Mouse (Mus musculus): Measurements from ENCODE around the gene Ngb. TPM values are rescaled to one million over a fixed set of nuclear protein-coding genes. Genes with fewer than 3 reads are reported as not detected.

The Ngb gene
- polyA plus RNA-seq (2011; ENCODE audit: insufficient read depth, insufficient read length, low read depth, missing spikeins): 0.37 and 0.41 TPM in 2 replicates

- TF ChIP-seq POLR2A (IDR thresholded peaks at IDR 0.05; ENCODE audit: insufficient read depth, low read length): no peak
- TF ChIP-seq EP300 (IDR thresholded peaks at IDR 0.05; ENCODE audit: insufficient read depth, low read depth, low read length): no peak
- TF ChIP-seq CTCF (IDR thresholded peaks at IDR 0.05; ENCODE audit: low read depth, low read length): no peak
- Histone ChIP-seq H3K9me3 (replicated peaks; ENCODE audit: control insufficient read depth, insufficient read depth, low read length, poor library complexity, severe bottlenecking) (no peaks in the 10 kb centered on the region), H3K9ac (ENCODE audit: low read depth, poor library complexity, severe bottlenecking) (peak within 1 kb of the TSS; percentile 7; the same call in 1 of the 2 replicates), H3K4me1 (ENCODE audit: control insufficient read depth, insufficient read depth, low read length) (no peaks in the 10 kb centered on the region), H3K4me3 (ENCODE audit: low read depth, low read length) (peak within 1 kb of the TSS; percentile 58), H3K36me3 (ENCODE audit: control insufficient read depth, insufficient read depth, low read length, poor library complexity, severe bottlenecking) (no peaks in the 10 kb centered on the region), H3K27me3 (ENCODE audit: control insufficient read depth, insufficient read depth, low read length, poor library complexity, severe bottlenecking) (no peaks in the 10 kb centered on the region), H3K27ac (ENCODE audit: insufficient read depth, low read length) (no peak within 1 kb of the TSS)
Observed at GRCm38 (mm10) chr12:87102165-87102631, at the start of gene Ngb. Ngb (minus strand) TSS chr12:87102539.

DNA sequence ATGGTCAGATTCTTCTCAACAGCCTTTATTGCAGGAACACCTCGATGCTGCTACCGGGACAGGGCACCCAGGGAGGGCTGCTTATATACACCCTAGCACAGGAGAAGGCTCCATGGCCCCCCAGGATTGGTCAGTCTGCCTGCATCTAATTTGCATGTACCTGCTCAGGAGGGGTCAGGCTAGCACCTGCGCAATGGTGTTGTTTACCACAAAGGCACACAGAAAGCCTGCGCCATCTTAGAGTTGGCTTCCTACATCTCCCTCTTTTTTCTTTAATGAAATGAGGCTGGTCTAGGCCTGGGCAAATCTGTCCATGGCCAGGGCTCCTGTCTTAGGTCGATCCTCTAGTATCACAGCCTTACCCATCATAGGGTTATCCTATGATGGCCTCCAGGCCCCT lies 47.1 kb upstream of the Ngb start:
- TF ChIP-seq POLR2A (IDR thresholded peaks at IDR 0.05; ENCODE audit: insufficient read depth, low read length) (no peak), CTCF (IDR thresholded peaks at IDR 0.05; ENCODE audit: low read depth, low read length) (no peak), EP300 (IDR thresholded peaks at IDR 0.05; ENCODE audit: insufficient read depth, low read depth, low read length) (no peak)
- Histone ChIP-seq H3K9me3 (replicated peaks; ENCODE audit: control insufficient read depth, insufficient read depth, low read length, poor library complexity, severe bottlenecking) (peaks cover 17% of the 10 kb centered on the region), H3K36me3 (ENCODE audit: control insufficient read depth, insufficient read depth, low read length, poor library complexity, severe bottlenecking) (no peaks in the 10 kb centered on the region), H3K27ac (ENCODE audit: insufficient read depth, low read length) (no peak overlapping the region), H3K4me3 (ENCODE audit: low read depth, low read length) (no peak overlapping the region), H3K4me1 (ENCODE audit: control insufficient read depth, insufficient read depth, low read length) (no peaks in the 10 kb centered on the region), H3K27me3 (ENCODE audit: control insufficient read depth, insufficient read depth, low read length, poor library complexity, severe bottlenecking) (no peaks in the 10 kb centered on the region), H3K9ac (ENCODE audit: low read depth, poor library complexity, severe bottlenecking) (no peak overlapping the region)

DNA sequence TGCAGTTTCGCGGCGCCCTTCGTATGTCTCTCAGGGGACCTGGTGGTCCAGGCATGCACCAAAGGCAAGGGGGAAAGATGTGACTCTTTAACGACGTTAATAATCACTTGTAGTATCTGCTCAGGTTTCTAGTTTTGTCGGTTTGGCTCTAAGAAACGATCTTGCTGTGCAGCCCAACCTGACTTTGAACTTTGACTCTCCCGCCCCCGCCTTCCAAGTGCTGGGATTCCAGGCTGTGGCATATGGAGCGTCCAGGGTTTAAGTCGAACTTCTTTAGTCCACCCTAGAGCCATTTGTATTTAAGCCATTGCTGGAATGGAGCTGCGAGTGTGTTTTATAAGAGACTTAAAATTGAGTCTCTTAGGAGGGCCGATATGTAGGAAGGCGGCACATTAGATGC lies 45.8 kb upstream of the Ngb start:
- no peak for TF ChIP-seq EP300 (IDR thresholded peaks at IDR 0.05; ENCODE audit: insufficient read depth, low read depth, low read length)
- TF ChIP-seq CTCF (IDR thresholded peaks at IDR 0.05; ENCODE audit: low read depth, low read length): no peak
- TF ChIP-seq POLR2A (IDR thresholded peaks at IDR 0.05; ENCODE audit: insufficient read depth, low read length): no peak
- Histone ChIP-seq H3K9me3 (replicated peaks; ENCODE audit: control insufficient read depth, insufficient read depth, low read length, poor library complexity, severe bottlenecking) (peaks cover 17% of the 10 kb centered on the region), H3K9ac (ENCODE audit: low read depth, poor library complexity, severe bottlenecking) (peak overlapping the region; percentile 83), H3K4me1 (ENCODE audit: control insufficient read depth, insufficient read depth, low read length) (no peaks in the 10 kb centered on the region), H3K36me3 (ENCODE audit: control insufficient read depth, insufficient read depth, low read length, poor library complexity, severe bottlenecking) (no peaks in the 10 kb centered on the region), H3K4me3 (ENCODE audit: low read depth, low read length) (peak overlapping the region; percentile 70), H3K27ac (ENCODE audit: insufficient read depth, low read length) (peak overlapping the region; percentile 72), H3K27me3 (ENCODE audit: control insufficient read depth, insufficient read depth, low read length, poor library complexity, severe bottlenecking) (no peaks in the 10 kb centered on the region)

DNA sequence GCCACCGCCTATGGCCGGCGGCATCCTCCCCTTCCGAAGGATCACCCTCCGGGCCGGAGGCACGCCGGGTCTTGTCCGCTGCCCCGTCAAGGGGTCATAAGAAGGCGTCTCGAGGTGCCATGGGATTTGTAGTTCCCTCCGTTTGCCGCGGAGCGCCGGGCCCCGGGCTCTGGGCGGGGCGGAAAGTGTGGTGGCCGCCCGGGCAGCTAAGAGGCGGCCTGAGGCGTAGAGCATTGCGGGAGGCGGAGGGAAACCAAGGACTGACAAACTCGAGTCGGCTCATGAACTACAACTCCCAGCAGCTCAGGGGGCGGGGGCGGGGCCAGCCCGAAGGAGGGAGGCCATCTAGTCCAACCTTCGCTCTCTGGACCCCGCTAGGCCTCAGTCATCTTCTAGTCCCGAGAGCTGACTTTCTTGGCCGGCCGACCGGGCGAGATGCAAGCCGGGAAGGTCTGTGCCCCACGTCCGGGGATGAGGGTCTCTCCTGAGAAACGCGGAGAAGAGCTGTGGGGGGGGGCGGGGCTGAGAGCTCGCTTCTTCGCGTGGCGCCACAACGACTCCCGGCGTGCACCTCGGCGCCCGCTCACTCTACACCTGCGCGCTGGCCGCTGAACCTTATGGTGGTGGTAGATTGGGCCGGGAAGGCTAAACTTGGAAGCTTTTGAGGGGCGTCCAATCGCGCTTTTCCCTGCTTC lies 45.2 kb upstream of the Ngb start, which contains the start of gene Pomt2:
Pomt2 (minus strand) TSS at position 574 of the 695 bp plus-strand sequence.
- H3K9me3 ChIP-seq (replicated peaks; ENCODE audit: control insufficient read depth, insufficient read depth, low read length, poor library complexity, severe bottlenecking): peaks cover 17% of the 10 kb centered on the region
- peak within 1 kb of the TSS; percentile 72 for H3K27ac ChIP-seq (ENCODE audit: insufficient read depth, low read length)
- H3K27me3 ChIP-seq (ENCODE audit: control insufficient read depth, insufficient read depth, low read length, poor library complexity, severe bottlenecking): no peaks in the 10 kb centered on the region
- H3K4me1 ChIP-seq (ENCODE audit: control insufficient read depth, insufficient read depth, low read length): no peaks in the 10 kb centered on the region
- TF ChIP-seq POLR2A (IDR thresholded peaks at IDR 0.05; ENCODE audit: insufficient read depth, low read length) (peak; percentile 44), CTCF (IDR thresholded peaks at IDR 0.05; ENCODE audit: low read depth, low read length) (no peak), EP300 (IDR thresholded peaks at IDR 0.05; ENCODE audit: insufficient read depth, low read depth, low read length) (0 out of 2 replicates have a peak, but pooled peaks have one; percentile 5)
- no peaks in the 10 kb centered on the region for H3K36me3 ChIP-seq (ENCODE audit: control insufficient read depth, insufficient read depth, low read length, poor library complexity, severe bottlenecking)
- H3K4me3 ChIP-seq (ENCODE audit: low read depth, low read length): peak within 1 kb of the TSS; percentile 70
- peak within 1 kb of the TSS; percentile 83 for H3K9ac ChIP-seq (ENCODE audit: low read depth, poor library complexity, severe bottlenecking)

DNA sequence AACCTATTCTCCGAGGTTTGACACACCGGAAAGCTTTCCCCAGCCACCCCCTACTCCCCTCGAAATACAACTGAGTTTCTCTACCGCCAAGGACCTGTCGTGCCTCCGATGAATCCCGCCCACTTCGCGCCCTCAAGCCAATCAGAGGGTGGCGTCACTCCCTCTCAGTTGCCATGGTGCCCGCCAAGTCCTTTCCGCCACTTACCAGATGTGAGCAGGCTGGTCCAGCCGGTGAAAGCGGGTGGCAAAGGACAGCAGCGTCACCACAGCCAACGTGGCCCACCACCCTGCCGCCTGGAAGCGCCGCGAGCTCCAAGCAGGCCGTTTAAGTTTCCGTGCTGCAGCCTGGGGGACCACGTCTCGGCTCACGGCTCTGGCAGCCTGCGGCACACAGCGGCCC lies 44.6 kb upstream of the Ngb start, which contains the start of gene Gstz1:
Gstz1 (plus strand) TSS at position 200 of the 400 bp plus-strand sequence.
- H3K27me3 ChIP-seq (ENCODE audit: control insufficient read depth, insufficient read depth, low read length, poor library complexity, severe bottlenecking): no peaks in the 10 kb centered on the region
- H3K4me1 ChIP-seq (ENCODE audit: control insufficient read depth, insufficient read depth, low read length): no peaks in the 10 kb centered on the region
- peak within 1 kb of the TSS; percentile 72 for H3K27ac ChIP-seq (ENCODE audit: insufficient read depth, low read length)
- TF ChIP-seq POLR2A (IDR thresholded peaks at IDR 0.05; ENCODE audit: insufficient read depth, low read length) (no peak), EP300 (IDR thresholded peaks at IDR 0.05; ENCODE audit: insufficient read depth, low read depth, low read length) (0 out of 2 replicates have a peak, but pooled peaks have one; percentile 2), CTCF (IDR thresholded peaks at IDR 0.05; ENCODE audit: low read depth, low read length) (no peak)
- peaks cover 15% of the 10 kb centered on the region for H3K9me3 ChIP-seq (replicated peaks; ENCODE audit: control insufficient read depth, insufficient read depth, low read length, poor library complexity, severe bottlenecking)
- H3K4me3 ChIP-seq (ENCODE audit: low read depth, low read length): peak within 1 kb of the TSS; percentile 70
- no peaks in the 10 kb centered on the region for H3K36me3 ChIP-seq (ENCODE audit: control insufficient read depth, insufficient read depth, low read length, poor library complexity, severe bottlenecking)
- peak within 1 kb of the TSS; percentile 83 for H3K9ac ChIP-seq (ENCODE audit: low read depth, poor library complexity, severe bottlenecking)

- H3K27me3 ChIP-seq (ENCODE audit: control insufficient read depth, insufficient read depth, low read length, poor library complexity, severe bottlenecking): no peaks in the 10 kb centered on the region
- H3K4me1 ChIP-seq (ENCODE audit: control insufficient read depth, insufficient read depth, low read length): no peaks in the 10 kb centered on the region
- no peak for TF ChIP-seq EP300 (IDR thresholded peaks at IDR 0.05; ENCODE audit: insufficient read depth, low read depth, low read length)
- no peak for TF ChIP-seq POLR2A (IDR thresholded peaks at IDR 0.05; ENCODE audit: insufficient read depth, low read length)
- no peak for TF ChIP-seq CTCF (IDR thresholded peaks at IDR 0.05; ENCODE audit: low read depth, low read length)
- no peaks in the 10 kb centered on the region for H3K9me3 ChIP-seq (replicated peaks; ENCODE audit: control insufficient read depth, insufficient read depth, low read length, poor library complexity, severe bottlenecking)
- H3K36me3 ChIP-seq (ENCODE audit: control insufficient read depth, insufficient read depth, low read length, poor library complexity, severe bottlenecking): no peaks in the 10 kb centered on the region
- no peak overlapping the region for H3K27ac ChIP-seq (ENCODE audit: insufficient read depth, low read length)
- no peak overlapping the region for H3K9ac ChIP-seq (ENCODE audit: low read depth, poor library complexity, severe bottlenecking)
- H3K4me3 ChIP-seq (ENCODE audit: low read depth, low read length): no peak overlapping the region
Observed at GRCm38 (mm10) chr12:87142156-87142555, 39.8 kb upstream of the Ngb start.
